Mouse (Mus musculus) granulocyte monocyte progenitor cell, adult 5-6 weeks (primary cell): ENCODE measurements at regions not wholly inside any gene's neighbourhood (a gene's known extent, or its start where the extent isn't known, plus 50 kb on each side); places are given as distances from the start of the nearest gene placed in this dataset.

ENCODE experiments used
- ATAC-seq: replicated peaks from 2 replicates; pipeline ENCODE4 v1.8.0; 2016; ENCODE audit warnings: mild to moderate bottlenecking, moderate TSS enrichment, inconsistent platforms; ENCODE audit not compliant: poor library complexity, severe bottlenecking

- ATAC-seq: no peak
These were observed 125.0 kb upstream of the Zfp703 start for GRCm38 (mm10) chr8:26851871-26852800.

DNA sequence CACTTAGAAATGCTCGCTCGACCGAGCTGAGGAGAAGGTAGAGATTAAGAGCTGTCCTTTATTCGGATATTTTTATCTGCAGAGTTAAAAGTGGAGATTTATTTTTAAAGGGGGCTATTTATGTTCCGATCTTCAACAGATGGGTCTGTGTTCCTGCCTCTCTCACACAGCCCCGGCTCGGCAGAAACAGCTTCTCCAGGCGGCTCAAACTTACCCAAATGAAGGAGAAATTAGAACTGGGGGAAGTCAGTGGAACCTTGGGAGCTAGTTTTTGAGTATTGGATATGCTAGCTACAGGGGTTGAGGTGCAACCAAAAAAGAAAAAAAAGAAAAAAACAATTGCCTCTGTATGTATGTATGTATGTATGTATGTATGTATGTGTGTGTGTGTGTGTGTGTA is 124.2 kb upstream of the Zfp703 start:
- ATAC-seq: no peak

GRCm38 (mm10) chr8:26854557-26855238 is 122.4 kb upstream of the Zfp703 start:
- ATAC-seq: no peak; the same call in 1 of the 2 replicates

DNA sequence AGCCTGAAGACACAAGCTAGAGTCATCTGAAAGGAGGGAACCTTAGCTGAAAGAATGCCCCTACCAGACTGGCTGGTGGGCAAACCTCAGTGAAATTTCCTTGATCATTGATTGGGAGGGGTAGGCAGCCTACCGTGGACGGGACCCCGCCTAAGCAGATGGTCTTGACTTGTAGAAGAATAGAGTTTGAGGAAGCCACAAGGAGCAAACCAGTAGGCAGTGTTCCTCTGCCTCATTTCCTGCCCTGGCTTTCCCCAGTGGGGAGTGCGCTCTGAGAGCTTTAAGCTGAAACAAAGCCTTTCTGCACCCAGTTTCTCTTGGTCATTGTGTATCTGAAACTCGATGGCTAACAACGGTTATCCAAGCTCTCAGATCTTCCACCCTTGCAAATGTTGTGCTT is 121.9 kb upstream of the Zfp703 start:
- ATAC-seq: no peak

DNA sequence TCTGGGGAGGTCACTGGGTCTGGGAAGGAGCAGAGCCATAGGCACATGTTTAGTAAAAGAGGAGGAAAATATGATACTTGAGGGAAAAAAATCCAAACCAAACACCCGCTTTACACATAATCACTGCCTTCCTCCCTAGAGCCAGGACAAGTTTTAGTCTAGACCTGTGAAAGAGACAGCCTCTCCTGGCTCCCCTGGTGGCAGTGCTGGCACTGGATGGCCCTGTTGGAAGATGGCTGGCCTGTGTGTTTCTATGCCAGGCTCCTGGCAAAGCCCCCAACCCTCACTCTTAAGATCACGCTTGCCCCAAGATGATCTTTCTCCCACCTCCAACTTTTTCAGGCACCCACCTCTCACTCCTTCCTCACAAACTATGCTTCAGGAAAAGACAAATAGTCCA is 112.6 kb upstream of the Zfp703 start:
- ATAC-seq: no peak

GRCm38 (mm10) chr8:26864971-26865370 is 112.2 kb upstream of the Zfp703 start:
- ATAC-seq: no peak

DNA sequence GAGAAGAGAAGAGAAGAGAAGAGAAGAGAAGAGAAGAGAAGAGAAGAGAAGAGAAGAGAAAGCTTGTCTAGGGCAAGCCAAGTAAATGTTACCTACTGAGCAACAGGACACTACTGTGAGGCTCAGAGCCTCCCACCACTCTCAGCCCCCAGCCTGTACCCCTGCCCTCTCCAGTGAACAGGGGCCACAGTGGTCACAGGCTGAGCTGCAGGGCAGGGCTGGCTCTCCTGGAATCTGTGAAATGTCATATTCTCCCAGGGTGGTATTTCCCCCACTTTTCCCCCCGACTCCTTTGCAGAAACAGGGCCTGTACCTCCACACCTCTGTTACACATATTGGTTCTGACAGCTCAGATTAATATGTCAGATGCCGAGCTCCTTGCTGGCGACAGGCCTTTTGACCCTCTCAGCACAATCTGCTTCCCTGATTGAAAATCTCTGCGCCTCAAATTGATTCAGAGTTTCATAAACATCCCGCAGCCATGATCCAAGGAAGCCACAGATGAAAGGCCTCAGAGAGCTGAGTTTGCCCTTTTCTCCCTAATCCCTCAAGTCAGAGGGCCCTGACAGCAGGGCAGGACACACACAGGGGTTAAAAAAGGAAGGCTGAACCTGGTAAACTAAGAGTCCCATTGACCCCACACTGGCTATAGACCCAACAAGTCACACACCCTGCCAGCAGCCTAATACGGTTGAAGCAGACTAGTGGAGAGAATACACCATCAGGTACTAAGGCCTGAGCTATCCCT is 108.8 kb upstream of the Zfp703 start:
- no peak for ATAC-seq

DNA sequence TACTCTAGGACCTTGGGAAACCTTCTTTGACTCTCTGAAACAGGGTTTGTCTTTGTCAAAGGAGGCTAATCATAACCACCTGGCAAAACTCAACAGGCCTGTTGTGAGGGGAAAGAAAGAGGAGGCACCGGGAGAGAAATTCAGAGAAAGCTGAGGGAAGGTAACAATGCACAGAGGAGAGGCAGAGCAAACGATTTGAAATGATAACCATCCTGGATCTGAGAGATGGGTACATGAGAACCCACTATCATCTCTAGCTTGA is 108.3 kb upstream of the Zfp703 start:
- no peak for ATAC-seq

DNA sequence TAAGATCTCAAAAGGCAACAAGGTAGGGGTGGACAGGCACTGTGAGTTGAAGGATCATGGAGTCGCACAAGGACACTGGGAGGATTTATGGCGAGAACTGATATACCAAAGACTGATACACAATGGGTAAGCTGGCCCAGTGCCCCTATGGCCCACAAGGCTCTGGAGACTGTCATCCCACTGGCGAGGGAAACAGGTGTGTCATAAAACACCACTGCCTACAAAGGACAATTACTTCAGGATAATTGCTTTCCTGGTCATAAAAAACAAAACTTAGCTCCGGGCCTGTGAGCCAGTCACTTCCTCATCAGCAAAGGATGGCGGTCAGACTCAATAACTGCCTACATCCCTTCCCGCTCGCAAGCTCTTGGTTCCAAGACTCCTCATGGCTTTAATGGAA is 105.3 kb upstream of the Zfp703 start:
- ATAC-seq: no peak

DNA sequence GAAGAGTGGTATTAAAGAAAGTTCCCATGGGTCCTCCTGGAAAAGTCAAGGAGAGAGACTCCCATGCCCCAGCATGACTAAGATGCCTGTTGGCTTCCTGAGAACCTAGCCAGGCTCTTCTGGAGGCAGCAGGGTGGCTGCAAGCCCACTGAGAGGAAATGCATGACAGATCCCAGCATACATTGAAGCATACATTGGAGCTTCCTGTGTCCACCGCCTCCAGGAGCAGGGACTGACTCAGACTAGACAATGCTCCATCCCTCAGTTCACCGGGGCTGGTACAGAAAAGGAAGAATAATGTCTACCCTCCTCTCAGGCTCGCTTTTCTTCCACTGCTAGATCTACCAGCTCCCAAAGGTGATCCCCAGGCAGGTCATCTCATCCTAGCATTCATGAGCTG is 104.7 kb upstream of the Zfp703 start:
- no peak for ATAC-seq

DNA sequence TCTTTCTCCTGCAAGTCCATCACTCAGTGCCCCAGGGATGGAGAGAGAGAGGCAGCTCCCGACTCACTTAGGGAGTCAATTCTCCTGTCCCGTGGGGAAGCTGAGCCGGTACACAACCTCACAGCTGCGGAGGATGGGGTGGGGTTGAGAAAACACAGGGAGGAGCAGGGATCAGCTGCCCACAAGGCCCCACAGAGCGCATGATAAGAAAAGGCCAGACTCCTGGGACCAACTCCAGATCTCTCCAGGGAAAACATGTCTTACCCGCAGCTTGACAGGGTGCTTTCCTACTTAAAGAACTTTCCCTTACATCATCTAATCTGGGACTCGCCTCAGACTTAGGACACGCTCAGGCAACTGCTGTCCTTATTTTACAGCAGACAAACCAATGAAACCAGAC is 104.3 kb upstream of the Zfp703 start:
- ATAC-seq: no peak

- no peak for ATAC-seq
These were observed 96.9 kb upstream of the Zfp703 start for GRCm38 (mm10) chr8:26880177-26880576.

GRCm38 (mm10) chr8:26881268-26882120 is 95.6 kb upstream of the Zfp703 start:
- ATAC-seq: no peak

DNA sequence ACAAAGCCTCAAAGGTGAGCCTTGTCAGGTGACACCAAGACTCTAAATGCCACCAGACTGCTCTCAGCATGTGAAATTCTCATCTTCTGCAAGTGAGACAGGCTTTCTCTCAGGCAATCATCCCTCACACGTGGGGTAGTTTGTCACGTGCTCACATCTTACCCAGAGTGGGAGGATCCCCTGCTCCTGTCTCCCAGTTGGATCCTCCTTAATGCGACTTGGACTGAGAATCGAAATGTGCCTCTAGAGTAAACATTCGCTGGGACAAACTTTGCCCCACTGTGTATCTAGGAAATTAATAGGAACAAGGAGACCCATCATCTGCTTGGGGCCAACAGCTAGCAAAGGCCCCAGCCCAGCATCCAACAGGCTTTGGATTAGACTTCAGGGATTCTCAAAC is 94.5 kb upstream of the Zfp703 start:
- no peak for ATAC-seq

DNA sequence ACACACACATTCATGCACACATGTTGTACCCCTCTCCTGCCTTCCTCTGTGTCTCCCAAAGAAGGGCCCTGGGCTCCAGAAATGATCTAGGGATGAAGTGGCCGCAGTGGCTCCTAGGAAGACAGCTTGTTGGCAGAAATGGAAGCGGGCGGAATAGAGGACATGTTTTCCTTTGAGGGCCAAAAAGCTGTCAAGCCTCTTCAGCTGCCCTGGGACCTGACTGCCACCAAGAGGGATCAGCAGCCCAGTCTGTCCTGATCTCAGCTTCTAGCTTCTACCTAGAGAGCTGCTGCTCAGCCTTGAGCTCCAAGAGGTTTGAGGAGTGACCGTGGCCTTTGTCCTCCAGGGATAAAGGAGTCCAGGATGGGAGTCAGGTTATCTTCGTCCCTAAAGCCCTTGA is 93.8 kb upstream of the Zfp703 start:
- no peak for ATAC-seq

GRCm38 (mm10) chr8:26883770-26884169 is 93.4 kb upstream of the Zfp703 start:
- no peak for ATAC-seq

DNA sequence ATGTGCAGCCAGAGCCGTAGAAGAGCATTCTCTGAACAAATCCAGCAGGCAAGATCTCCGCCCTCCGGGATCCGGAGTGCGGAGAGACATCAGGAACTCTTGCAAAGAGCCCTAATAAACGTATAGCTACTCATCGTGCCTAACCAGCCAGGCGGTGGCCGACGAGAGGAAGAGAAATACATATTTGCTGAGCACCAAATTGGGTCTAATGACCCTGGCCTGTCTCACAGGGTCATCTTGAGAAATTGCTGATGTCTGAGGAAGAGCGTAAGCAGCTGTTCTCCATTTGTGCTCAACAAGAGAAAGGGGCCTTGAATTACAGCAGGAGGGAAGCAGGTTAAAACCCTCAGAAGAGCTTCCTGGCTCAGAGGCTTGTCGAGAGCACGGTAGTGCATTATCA is 92.8 kb upstream of the Zfp703 start:
- no peak for ATAC-seq

- ATAC-seq: peak; percentile 73
These were observed 91.8 kb upstream of the Zfp703 start for GRCm38 (mm10) chr8:26885365-26885764.

DNA sequence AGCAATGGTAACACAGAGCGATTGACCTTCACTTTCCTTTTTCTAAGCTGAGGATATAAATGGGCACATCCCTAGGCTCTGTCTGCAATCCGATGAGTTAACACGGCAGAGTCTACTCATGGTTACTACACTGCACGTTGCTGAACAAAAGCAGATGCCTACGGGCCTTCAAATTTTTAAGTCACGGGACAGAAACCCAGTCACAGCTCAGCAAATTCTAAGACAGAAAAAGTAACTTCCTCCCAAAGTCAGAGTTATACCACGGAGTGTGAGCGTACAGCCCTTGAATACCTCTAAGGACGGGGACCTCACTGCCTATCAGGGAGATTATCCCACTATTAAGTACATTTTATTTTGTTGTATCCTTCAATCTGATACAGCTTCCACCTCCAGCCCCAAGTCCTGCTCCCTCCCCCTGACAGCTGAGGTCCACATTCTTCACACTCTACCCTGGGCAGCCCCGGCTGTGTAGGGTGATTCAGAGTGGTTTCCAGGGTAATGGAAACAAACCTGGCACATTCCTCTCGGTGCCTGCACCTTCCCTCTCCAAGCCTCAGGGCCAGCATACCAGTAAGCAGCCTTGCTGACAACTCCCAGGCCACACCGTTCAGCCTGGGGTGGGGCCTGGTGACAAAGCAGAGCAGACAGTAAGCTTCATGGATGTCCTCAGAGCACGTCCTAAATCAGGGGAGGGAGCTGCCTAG is 90.2 kb upstream of the Zfp703 start:
- ATAC-seq: no peak

DNA sequence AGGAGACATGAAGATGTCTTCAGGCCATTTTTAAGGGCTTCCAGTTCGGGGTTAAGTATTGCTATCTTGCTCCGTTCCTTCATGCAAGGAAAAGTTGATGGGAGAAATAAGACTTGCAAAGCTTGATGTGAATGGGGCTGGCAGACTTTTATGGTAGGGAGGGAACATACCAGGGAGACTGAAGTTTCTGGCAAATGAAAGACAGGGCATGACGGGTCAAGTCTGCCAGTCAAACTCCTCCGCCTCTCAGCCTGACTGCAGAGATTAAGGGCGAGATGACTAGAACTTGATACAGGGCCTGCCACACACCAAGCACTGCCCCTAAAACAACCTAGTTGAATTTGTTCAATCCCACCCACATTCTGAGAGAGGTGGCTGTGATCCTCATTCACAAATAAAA is 89.6 kb upstream of the Zfp703 start:
- no peak for ATAC-seq
